13 mouse cellular contexts compared by ENCODE assay signal in genomic region chr12:83427601-83428000, GRCm38 (mm10). TPM values are rescaled to one million over a fixed set of nuclear protein-coding genes. Genes with fewer than 3 reads are reported as not detected.
DNase-seq lines count a peak whose midpoint lies in the region; ATAC-seq and TF ChIP-seq lines count a peak whose summit lies in the region.
"Had no signal": no experiment of that assay in that cellular context is flagged by ENCODE, and none has a peak within 500 bp of the region (broad histone marks: within the 10 kb centered on the region; RNA-seq: fewer than 3 reads in every experiment).

No protein-coding gene starts in this region.

- H3K27me3 ChIP-seq in intestine, embryonic 15.5 days (replicated peaks) = no peaks in the 10 kb centered on the region
- no peaks in the 10 kb centered on the region for H3K27me3 ChIP-seq in intestine, postnatal 0 days (replicated peaks; ENCODE audit: control insufficient read depth, insufficient read depth, low read length)
- H3K27me3 ChIP-seq in liver, embryonic 11.5 days (replicated peaks; ENCODE audit: control insufficient read depth, insufficient read depth, low read length) = no peaks in the 10 kb centered on the region
- H3K27me3 ChIP-seq: Patski had no signal

- peak; percentile 65 for DNase-seq in testis, postnatal 14 days (ENCODE audit: low spot score)
- DNase-seq in testis, postnatal 10 days (ENCODE audit: low spot score) = no peak
- DNase-seq in liver, embryonic 11.5 days (ENCODE audit: low spot score) = no peak
- no peak for DNase-seq in layer of hippocampus, postnatal 25 days (ENCODE audit: extremely low spot score in 1 of 2, low spot score in 1 of 2)
- no peak for DNase-seq in frontal cortex, postnatal 25 days (ENCODE audit: low spot score in 2 of 2)
- DNase-seq: heart, postnatal 14 days; layer of hippocampus, adult 9-11 months; left cerebral cortex, postnatal 4 days; lung, postnatal 14 days; thymus, postnatal 14 days had no signal

- no peak overlapping the region for H3K27ac ChIP-seq in intestine, embryonic 15.5 days
- H3K27ac ChIP-seq in intestine, postnatal 0 days (ENCODE audit: low read depth, low read length) = no peak overlapping the region
- H3K27ac ChIP-seq in liver, embryonic 11.5 days (ENCODE audit: low read depth, low read length) = peak overlapping the region; percentile 60

- 0 out of 2 replicates have a peak, but pooled peaks have one; percentile 21 for ATAC-seq in intestine, embryonic 15.5 days
- no peak for ATAC-seq in intestine, postnatal 0 days
- ATAC-seq in liver, embryonic 11.5 days (replicated peaks; ENCODE audit: low FRiP score) = peak; percentile 82
- ATAC-seq: Patski had no signal

- no peaks in the 10 kb centered on the region for H3K36me3 ChIP-seq in intestine, embryonic 15.5 days
- H3K36me3 ChIP-seq in intestine, postnatal 0 days (ENCODE audit: control insufficient read depth, insufficient read depth) = no peaks in the 10 kb centered on the region
- no peaks in the 10 kb centered on the region for H3K36me3 ChIP-seq in liver, embryonic 11.5 days (ENCODE audit: control insufficient read depth, insufficient read depth, low read length)

- H3K4me2 ChIP-seq in intestine, embryonic 15.5 days (replicated peaks) = no peak overlapping the region
- H3K4me2 ChIP-seq in intestine, postnatal 0 days (replicated peaks; ENCODE audit: low read depth) = no peak overlapping the region
- H3K4me2 ChIP-seq in liver, embryonic 11.5 days = peak overlapping the region; percentile 31

- no peak overlapping the region for H3K9ac ChIP-seq in intestine, embryonic 15.5 days
- H3K9ac ChIP-seq in intestine, postnatal 0 days (ENCODE audit: low read depth, low read length) = no peak overlapping the region
- H3K9ac ChIP-seq in liver, embryonic 11.5 days (ENCODE audit: low read depth, low read length) = no peak overlapping the region

- no peak for TF ChIP-seq CTCF in intestine, postnatal 0 days (IDR thresholded peaks at IDR 0.05; ENCODE audit: low read depth)

- peaks cover 7% of the 10 kb centered on the region; the same call in 1 of the 2 replicates for H3K4me1 ChIP-seq in intestine, embryonic 15.5 days (replicated peaks)
- 0 out of 2 replicates have a peak, but pooled peaks cover 5% of the 10 kb centered on the region for H3K4me1 ChIP-seq in intestine, postnatal 0 days (replicated peaks; ENCODE audit: control insufficient read depth, insufficient read depth, low read length)
- H3K4me1 ChIP-seq in liver, embryonic 11.5 days (replicated peaks; ENCODE audit: control insufficient read depth, insufficient read depth, low read length) = peaks cover 45% of the 10 kb centered on the region

- no peak overlapping the region for H3K4me3 ChIP-seq in intestine, embryonic 15.5 days (replicated peaks)
- H3K4me3 ChIP-seq in intestine, postnatal 0 days (ENCODE audit: low read depth, low read length) = no peak overlapping the region
- H3K4me3 ChIP-seq in liver, embryonic 11.5 days (ENCODE audit: low read depth, low read length) = no peak overlapping the region

- H3K9me3 ChIP-seq in intestine, embryonic 15.5 days = no peaks in the 10 kb centered on the region
- H3K9me3 ChIP-seq in intestine, postnatal 0 days (ENCODE audit: control insufficient read depth) = no peaks in the 10 kb centered on the region
- H3K9me3 ChIP-seq in liver, embryonic 11.5 days (ENCODE audit: control insufficient read depth, low read length) = no peaks in the 10 kb centered on the region

- 20% methylated on average over 4 of the region's 4 CpGs for WGBS in intestine, embryonic 15.5 days
- WGBS in intestine, postnatal 0 days = 21% methylated on average over 4 of the region's 4 CpGs
- 7% methylated on average over 4 of the region's 4 CpGs for WGBS in liver, embryonic 11.5 days

RNA-seq across cellular contexts. Expression of gene Dpf3, which starts 59.9 kb away (rescaled TPM):
- polyA plus RNA-seq in intestine, embryonic 15.5 days (2015; fragmentation: Nextera tagmentation; extraction: Ambion mirVana) = 8.6 TPM in 2 replicates
- 5.1 and 5.9 TPM in 2 replicates for polyA plus RNA-seq in intestine, postnatal 0 days (2015; fragmentation: Nextera tagmentation; extraction: Ambion mirVana)
- polyA plus RNA-seq in liver, embryonic 11.5 days (2014; fragmentation: Nextera tagmentation; extraction: Ambion mirVana) = 13.0 and 14.6 TPM in 2 replicates
- total RNA-seq in layer of hippocampus, postnatal 25 days (2021) = 10 to 100 TPM; 21.2 to 28.7 TPM
